In genomic region chr11:69369990-69370816, GRCm38 (mm10) we compare ENCODE assay signal across 7 mouse cellular contexts. TPM values are rescaled to one million over a fixed set of nuclear protein-coding genes. Genes with fewer than 3 reads are reported as not detected.
DNase-seq lines count a peak whose midpoint lies in the region; ATAC-seq and TF ChIP-seq lines count a peak whose summit lies in the region.

No protein-coding gene starts in this region.

- peak overlapping the region; percentile 100 for H3K27ac ChIP-seq in lung, postnatal 0 days (ENCODE audit: low read length)
- peak overlapping the region; percentile 99 for H3K27ac ChIP-seq in forebrain, embryonic 13.5 days
- peak overlapping the region; percentile 88 for H3K27ac ChIP-seq in liver, embryonic 12.5 days
- peak overlapping the region; percentile 100 for H3K27ac ChIP-seq in stomach, postnatal 0 days (replicated peaks)

- no peaks in the 10 kb centered on the region for H3K36me3 ChIP-seq in lung, postnatal 0 days (ENCODE audit: insufficient read depth, low read length)
- 0 out of 2 replicates have a peak, but pooled peaks cover 5% of the 10 kb centered on the region for H3K36me3 ChIP-seq in forebrain, embryonic 13.5 days (ENCODE audit: poor library complexity, severe bottlenecking)
- H3K36me3 ChIP-seq in liver, embryonic 12.5 days: no peaks in the 10 kb centered on the region
- H3K36me3 ChIP-seq in stomach, postnatal 0 days (ENCODE audit: control insufficient read depth, insufficient read depth, low read length): no peaks in the 10 kb centered on the region

- H3K4me2 ChIP-seq in lung, postnatal 0 days (replicated peaks; ENCODE audit: low read depth, low read length): peak overlapping the region; percentile 77
- H3K4me2 ChIP-seq in forebrain, embryonic 13.5 days: peak overlapping the region; percentile 98
- H3K4me2 ChIP-seq in liver, embryonic 12.5 days: peak overlapping the region; percentile 98
- peak overlapping the region; percentile 96 for H3K4me2 ChIP-seq in stomach, postnatal 0 days (replicated peaks; ENCODE audit: low read depth)

- peak; percentile 69 for DNase-seq in lung, postnatal 0 days (ENCODE audit: low spot score)
- DNase-seq in lung, postnatal 10 days: no peak
- no peak for DNase-seq in stomach, postnatal 0 days (ENCODE audit: low spot score)
- no peak for DNase-seq in left cerebral cortex, postnatal 36 days (ENCODE audit: low spot score in 2 of 2)
- no peak for DNase-seq in frontal cortex, postnatal 10 days (ENCODE audit: low spot score in 2 of 2)

- no peaks in the 10 kb centered on the region for H3K27me3 ChIP-seq in lung, postnatal 0 days (replicated peaks; ENCODE audit: insufficient read depth, low read length)
- H3K27me3 ChIP-seq in forebrain, embryonic 13.5 days: no peaks in the 10 kb centered on the region
- H3K27me3 ChIP-seq in liver, embryonic 12.5 days (replicated peaks): peaks cover 55% of the 10 kb centered on the region
- no peaks in the 10 kb centered on the region for H3K27me3 ChIP-seq in stomach, postnatal 0 days (ENCODE audit: control insufficient read depth, insufficient read depth, low read length)

- H3K4me1 ChIP-seq in lung, postnatal 0 days (ENCODE audit: insufficient read depth, low read depth, low read length): peaks cover 13% of the 10 kb centered on the region
- H3K4me1 ChIP-seq in forebrain, embryonic 13.5 days: peaks cover 61% of the 10 kb centered on the region
- H3K4me1 ChIP-seq in liver, embryonic 12.5 days: peaks cover 93% of the 10 kb centered on the region
- peaks cover 14% of the 10 kb centered on the region for H3K4me1 ChIP-seq in stomach, postnatal 0 days (replicated peaks; ENCODE audit: control insufficient read depth, insufficient read depth)

- no peaks in the 10 kb centered on the region for H3K9me3 ChIP-seq in lung, postnatal 0 days (ENCODE audit: low read length)
- H3K9me3 ChIP-seq in forebrain, embryonic 13.5 days (replicated peaks): no peaks in the 10 kb centered on the region
- H3K9me3 ChIP-seq in liver, embryonic 12.5 days (replicated peaks): no peaks in the 10 kb centered on the region
- no peaks in the 10 kb centered on the region for H3K9me3 ChIP-seq in stomach, postnatal 0 days (ENCODE audit: control insufficient read depth, low read length)

- H3K4me3 ChIP-seq in lung, postnatal 0 days (ENCODE audit: low read depth, low read length): peak overlapping the region; percentile 98; the same call in 1 of the 2 replicates
- peak overlapping the region; percentile 90 for H3K4me3 ChIP-seq in forebrain, embryonic 13.5 days
- H3K4me3 ChIP-seq in liver, embryonic 12.5 days: peak overlapping the region; percentile 77
- peak overlapping the region; percentile 98 for H3K4me3 ChIP-seq in stomach, postnatal 0 days (ENCODE audit: low read depth, low read length)

- no peak for TF ChIP-seq CTCF in lung, postnatal 0 days (IDR thresholded peaks at IDR 0.05)
- no peak for TF ChIP-seq CTCF in stomach, postnatal 0 days (IDR thresholded peaks at IDR 0.05; ENCODE audit: low read depth)

- no peak for ATAC-seq in lung, postnatal 0 days
- no peak for ATAC-seq in forebrain, embryonic 13.5 days
- ATAC-seq in liver, embryonic 12.5 days: no peak
- no peak for ATAC-seq in stomach, postnatal 0 days (ENCODE audit: low FRiP score, low TSS enrichment)

- 6% methylated on average over 2 of the region's 2 CpGs for WGBS in lung, postnatal 0 days
- 21% methylated on average over 2 of the region's 2 CpGs for WGBS in forebrain, embryonic 13.5 days
- 45% methylated on average over 2 of the region's 2 CpGs for WGBS in liver, embryonic 12.5 days (ENCODE audit: insufficient replicate concordance)
- 5% methylated on average over 2 of the region's 2 CpGs for WGBS in stomach, postnatal 0 days

- no peak for TF ChIP-seq EP300 in lung, postnatal 0 days (IDR thresholded peaks at IDR 0.05)
- no peak for TF ChIP-seq EP300 in stomach, postnatal 0 days (optimal IDR thresholded peaks at IDR 0.05)

- intact Hi-C loops in left cerebral cortex, postnatal 36 days (cut with DNase I): loop anchor here (5.0 kb wide), 2 partner anchors 48 to 273 kb away; partner anchors contain the start of genes Cntrob, Per1 and Trappc1

- H3K9ac ChIP-seq in lung, postnatal 0 days (replicated peaks; ENCODE audit: low read depth): peak overlapping the region; percentile 95
- H3K9ac ChIP-seq in forebrain, embryonic 13.5 days: peak overlapping the region; percentile 100
- H3K9ac ChIP-seq in liver, embryonic 12.5 days: peak overlapping the region; percentile 88; the same call in 1 of the 2 replicates
- H3K9ac ChIP-seq in stomach, postnatal 0 days (ENCODE audit: low read length): peak overlapping the region; percentile 99; the same call in 1 of the 2 replicates

RNA-seq across cellular contexts. Expression of gene Chd3, which starts 1.0 kb away (rescaled TPM):
- polyA plus RNA-seq in lung, postnatal 0 days (2015; fragmentation: Nextera tagmentation; extraction: Ambion mirVana): 29.9 and 38.4 TPM in 2 replicates
- polyA plus RNA-seq in forebrain, embryonic 13.5 days (2015; fragmentation: Nextera tagmentation; extraction: Ambion mirVana): 104 and 106 TPM in 2 replicates
- polyA plus RNA-seq in liver, embryonic 12.5 days (2016; fragmentation: Nextera tagmentation; extraction: Ambion mirVana): 4.7 and 6.4 TPM in 2 replicates
- polyA plus RNA-seq in stomach, postnatal 0 days (2015; fragmentation: Nextera tagmentation; extraction: Ambion mirVana): 18.4 and 18.9 TPM in 2 replicates
- 100 to 1,000 TPM; 421 to 443 TPM for total RNA-seq in left cerebral cortex, postnatal 36 days (2021)

RNA-seq across cellular contexts. Expression of gene Naa38, which starts 25.1 kb away (rescaled TPM):
- 126 and 142 TPM in 2 replicates for polyA plus RNA-seq in lung, postnatal 0 days (2015; fragmentation: Nextera tagmentation; extraction: Ambion mirVana)
- 100.0 and 108 TPM in 2 replicates for polyA plus RNA-seq in forebrain, embryonic 13.5 days (2015; fragmentation: Nextera tagmentation; extraction: Ambion mirVana)
- polyA plus RNA-seq in liver, embryonic 12.5 days (2016; fragmentation: Nextera tagmentation; extraction: Ambion mirVana): 111 and 119 TPM in 2 replicates
- 153 and 170 TPM in 2 replicates for polyA plus RNA-seq in stomach, postnatal 0 days (2015; fragmentation: Nextera tagmentation; extraction: Ambion mirVana)
- 100 to 1,000 TPM in 1 of 2 experiments, 10 to 100 TPM in 1; 97.9 to 108 TPM for total RNA-seq in left cerebral cortex, postnatal 36 days (2021)

RNA-seq across cellular contexts. Expression of gene Cyb5d1, which starts 25.2 kb away (rescaled TPM):
- polyA plus RNA-seq in lung, postnatal 0 days (2015; fragmentation: Nextera tagmentation; extraction: Ambion mirVana): 16.3 and 16.5 TPM in 2 replicates
- polyA plus RNA-seq in forebrain, embryonic 13.5 days (2015; fragmentation: Nextera tagmentation; extraction: Ambion mirVana): 45.9 and 48.6 TPM in 2 replicates
- polyA plus RNA-seq in liver, embryonic 12.5 days (2016; fragmentation: Nextera tagmentation; extraction: Ambion mirVana): 15.1 and 15.7 TPM in 2 replicates
- polyA plus RNA-seq in stomach, postnatal 0 days (2015; fragmentation: Nextera tagmentation; extraction: Ambion mirVana): 9.1 and 9.5 TPM in 2 replicates
- total RNA-seq in left cerebral cortex, postnatal 36 days (2021): 10 to 100 TPM; 36.4 to 43.1 TPM

RNA-seq across cellular contexts. Expression of gene Tmem88, which starts 27.8 kb away (rescaled TPM):
- polyA plus RNA-seq in lung, postnatal 0 days (2015; fragmentation: Nextera tagmentation; extraction: Ambion mirVana): 96.5 and 101 TPM in 2 replicates
- polyA plus RNA-seq in forebrain, embryonic 13.5 days (2015; fragmentation: Nextera tagmentation; extraction: Ambion mirVana): 6.3 and 6.6 TPM in 2 replicates
- polyA plus RNA-seq in liver, embryonic 12.5 days (2016; fragmentation: Nextera tagmentation; extraction: Ambion mirVana): 14.4 and 15.4 TPM in 2 replicates
- polyA plus RNA-seq in stomach, postnatal 0 days (2015; fragmentation: Nextera tagmentation; extraction: Ambion mirVana): 14.9 and 17.8 TPM in 2 replicates
- total RNA-seq in left cerebral cortex, postnatal 36 days (2021): 1 to 10 TPM; 2.9 to 4.7 TPM

RNA-seq across cellular contexts. Expression of gene Rnf227, which starts 29.9 kb away (rescaled TPM):
- 5.7 and 6.6 TPM in 2 replicates for polyA plus RNA-seq in lung, postnatal 0 days (2015; fragmentation: Nextera tagmentation; extraction: Ambion mirVana)
- polyA plus RNA-seq in forebrain, embryonic 13.5 days (2015; fragmentation: Nextera tagmentation; extraction: Ambion mirVana): 72.6 and 78.8 TPM in 2 replicates
- 1.5 and 1.7 TPM in 2 replicates for polyA plus RNA-seq in liver, embryonic 12.5 days (2016; fragmentation: Nextera tagmentation; extraction: Ambion mirVana)
- 46.2 and 49.4 TPM in 2 replicates for polyA plus RNA-seq in stomach, postnatal 0 days (2015; fragmentation: Nextera tagmentation; extraction: Ambion mirVana)
- total RNA-seq in left cerebral cortex, postnatal 36 days (2021): 100 to 1,000 TPM; 150 to 171 TPM
